Mouse (Mus musculus): ENCODE measurements around the gene Brd9.
A peak's percentile ranks its signal among the peaks of the same experiment; 100 is the strongest.

Brd9 gene

DNA sequence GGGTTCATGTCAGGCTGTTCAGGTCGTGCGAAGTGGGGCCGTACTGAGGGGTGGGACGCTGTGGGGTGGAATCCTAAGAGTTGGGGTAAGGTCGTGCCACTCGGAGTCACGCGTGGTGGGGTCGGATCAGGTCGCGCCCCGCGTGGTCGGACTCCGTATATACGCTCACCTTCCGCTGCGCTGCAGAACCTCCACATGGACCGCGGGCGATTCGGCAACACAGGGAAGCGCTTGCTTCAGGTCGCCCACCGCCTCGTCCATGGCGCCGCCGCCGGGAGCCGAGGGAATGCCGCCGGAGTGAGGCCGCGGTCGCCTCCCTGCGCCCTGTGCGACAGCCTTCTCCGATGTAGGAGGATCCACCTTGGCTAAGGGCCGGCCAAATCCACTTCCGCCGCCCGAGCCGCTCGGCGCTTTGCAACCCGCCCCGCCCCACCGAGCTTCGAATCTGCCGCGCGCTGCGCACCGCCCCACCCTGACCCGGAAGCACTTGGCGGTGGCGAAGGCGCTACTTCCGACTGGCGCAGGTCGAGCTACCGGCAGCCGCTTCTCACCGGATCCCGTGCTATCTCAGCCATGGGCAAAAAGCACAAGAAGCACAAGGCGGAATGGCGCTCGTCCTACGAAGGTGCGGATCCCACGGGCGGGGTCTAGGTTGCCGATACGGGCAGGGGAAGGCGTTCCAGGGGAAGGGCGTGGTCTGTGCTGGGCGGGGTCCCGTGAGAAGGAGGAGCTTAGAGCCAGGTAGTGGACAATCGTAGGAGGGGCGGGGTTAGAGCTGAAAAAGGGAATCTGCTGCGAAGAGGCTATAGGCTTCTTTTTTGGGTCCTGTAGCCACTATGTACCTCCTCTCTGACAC lies at the start of gene Brd9, which contains the start of gene Trip13:
TSS of gene Brd9 (plus strand) at position 491 of the 856 bp plus-strand sequence.
TSS of gene Trip13 (minus strand) at position 464 of the 856 bp plus-strand sequence.
- DNase-seq, result peak; percentile 95

DNA sequence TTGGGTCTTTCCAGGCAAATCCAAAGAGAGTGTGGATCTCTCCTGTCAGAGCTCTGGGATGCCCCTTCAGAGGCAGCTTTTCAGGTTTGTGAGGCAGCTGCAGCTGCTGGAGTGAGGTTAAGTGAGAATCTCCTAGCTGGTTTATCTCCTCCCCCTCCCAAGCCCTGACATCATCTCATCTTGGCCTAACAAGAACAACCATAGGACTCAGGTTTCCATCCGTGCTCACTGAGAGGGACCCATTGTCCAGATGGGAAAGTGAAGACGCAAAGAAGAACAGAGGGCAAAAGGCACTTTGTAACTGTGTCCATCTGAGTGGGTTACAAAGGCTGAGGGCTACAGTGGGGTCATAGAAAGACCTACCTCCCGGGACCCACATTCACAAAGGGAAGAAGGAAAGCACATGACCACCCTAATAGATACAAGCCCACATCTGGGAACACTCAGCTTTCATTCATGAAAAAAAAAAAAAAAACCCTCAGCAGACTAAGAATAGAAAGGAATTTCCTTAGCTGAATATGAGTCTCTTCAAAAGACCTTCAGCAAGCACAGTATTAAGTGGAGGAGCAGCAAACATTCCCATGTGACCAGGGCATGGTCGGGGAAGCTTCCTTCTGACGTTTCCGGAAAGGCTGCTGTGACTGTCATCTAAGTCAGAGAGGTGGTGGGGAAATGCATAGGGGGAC lies 45.0 kb upstream of the Brd9 start:
- DNase-seq, result peak; percentile 9

DNA sequence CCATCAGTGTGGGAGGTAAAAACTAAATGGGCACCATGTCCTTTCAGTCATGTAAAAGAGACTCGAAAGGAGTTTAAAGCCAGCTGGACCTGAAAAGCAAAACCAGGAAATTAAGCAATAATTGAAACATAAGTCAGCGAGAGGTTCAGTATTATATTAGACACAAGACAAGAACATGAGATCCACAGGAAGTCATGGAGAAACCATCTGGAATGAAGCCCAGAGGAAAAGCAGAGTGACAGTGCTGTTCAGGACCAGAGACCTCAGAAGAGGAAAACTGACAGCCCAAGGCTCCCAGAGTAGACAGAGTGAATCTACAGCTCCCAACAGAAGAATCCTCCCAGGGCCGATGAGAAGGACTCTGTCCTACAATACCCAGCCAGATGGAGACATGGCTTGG lies 40.0 kb upstream of the Brd9 start:
- no peak for DNase-seq

DNA sequence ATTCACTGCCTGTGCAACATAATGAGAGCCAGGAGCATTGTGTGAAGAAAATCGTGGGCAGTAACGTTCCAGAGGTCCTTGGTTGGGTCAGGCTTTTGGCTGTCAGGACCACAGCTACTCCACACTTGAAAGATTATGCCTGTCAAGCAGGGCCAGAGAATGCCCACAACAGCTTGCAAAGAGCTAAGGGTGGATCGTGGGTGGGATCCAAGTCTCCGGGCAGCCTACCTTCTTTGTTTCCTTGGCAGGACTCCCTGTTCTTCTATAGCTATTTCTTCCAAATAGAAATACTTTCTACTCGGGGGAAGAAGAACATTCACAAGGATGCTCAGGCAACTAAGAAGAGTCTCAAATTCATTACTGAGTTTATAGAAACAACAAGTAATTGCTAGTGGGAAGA lies 30.5 kb upstream of the Brd9 start:
- DNase-seq, result no peak

DNA sequence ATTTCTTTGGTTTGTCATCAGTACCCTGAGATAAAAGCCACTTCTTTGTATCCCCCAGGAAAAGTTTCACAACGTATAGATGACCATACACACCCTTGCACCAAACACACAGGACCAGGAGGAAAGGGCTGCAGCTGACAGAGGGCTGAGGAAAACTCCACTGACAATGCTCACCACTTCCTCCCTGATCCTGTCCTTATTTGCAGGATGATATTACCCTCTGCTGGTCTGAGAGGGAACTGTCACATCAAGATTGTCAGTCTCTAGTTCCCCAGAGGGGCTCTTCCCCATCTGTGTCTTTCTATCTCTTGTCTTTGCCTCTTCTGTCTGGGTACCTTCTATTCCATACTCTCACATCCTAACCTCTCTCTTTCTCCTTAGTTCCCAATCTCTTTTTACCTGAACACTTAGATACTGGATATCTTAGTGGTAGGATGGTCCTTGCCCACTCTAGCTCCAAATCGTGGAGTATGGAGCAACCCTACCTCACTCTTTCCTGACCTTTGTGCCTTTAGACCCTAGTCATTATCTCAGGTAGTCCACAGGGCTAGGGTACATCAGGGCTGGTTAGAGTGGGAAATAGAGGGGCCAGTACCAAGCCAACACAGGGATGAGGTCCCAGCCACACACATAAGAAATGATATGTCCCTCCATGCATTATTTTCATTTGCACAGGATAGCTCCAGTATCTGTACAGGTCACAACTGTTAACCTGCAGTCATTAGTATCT lies 29.8 kb upstream of the Brd9 start:
- no peak for DNase-seq

DNA sequence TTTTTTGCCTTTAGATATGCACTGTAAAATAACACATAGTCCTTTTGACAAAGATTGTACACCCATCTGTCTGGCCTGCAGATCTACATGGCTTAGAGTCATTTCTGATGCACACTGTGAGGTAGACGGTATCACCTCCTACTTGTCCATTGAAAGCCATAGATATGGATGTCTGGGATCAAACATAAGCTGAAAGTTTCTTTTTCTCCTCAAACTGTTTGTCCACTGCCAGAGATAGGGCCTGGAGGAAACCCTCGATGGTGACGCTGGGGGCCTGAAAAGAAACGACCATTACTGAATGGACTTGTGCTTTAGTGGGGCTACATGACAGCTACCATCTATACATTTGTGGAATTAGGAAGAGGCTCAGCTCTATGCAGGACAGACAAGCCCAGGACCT lies 24.5 kb upstream of the Brd9 start:
- DNase-seq, result no peak

DNA sequence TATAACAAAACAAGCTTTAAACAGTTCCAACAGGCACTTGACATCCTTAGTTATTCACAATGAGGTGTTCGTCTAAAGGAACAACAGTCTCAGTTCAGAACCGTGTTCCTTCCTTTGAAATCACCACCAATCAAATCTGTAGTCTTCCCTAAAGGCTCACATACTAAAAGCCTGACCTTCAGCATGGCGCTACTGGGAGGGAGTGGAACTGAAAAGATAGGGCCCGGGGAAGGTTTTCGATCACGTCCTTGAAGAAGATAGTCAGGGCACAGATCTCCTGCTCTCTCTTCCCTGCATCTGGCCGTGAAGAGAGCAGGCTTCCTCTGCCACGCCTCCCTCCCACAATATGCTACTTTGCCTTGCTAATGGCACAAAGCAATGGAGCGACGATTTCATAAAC lies 5.4 kb upstream of the Brd9 start:
- DNase-seq, result no peak

DNA sequence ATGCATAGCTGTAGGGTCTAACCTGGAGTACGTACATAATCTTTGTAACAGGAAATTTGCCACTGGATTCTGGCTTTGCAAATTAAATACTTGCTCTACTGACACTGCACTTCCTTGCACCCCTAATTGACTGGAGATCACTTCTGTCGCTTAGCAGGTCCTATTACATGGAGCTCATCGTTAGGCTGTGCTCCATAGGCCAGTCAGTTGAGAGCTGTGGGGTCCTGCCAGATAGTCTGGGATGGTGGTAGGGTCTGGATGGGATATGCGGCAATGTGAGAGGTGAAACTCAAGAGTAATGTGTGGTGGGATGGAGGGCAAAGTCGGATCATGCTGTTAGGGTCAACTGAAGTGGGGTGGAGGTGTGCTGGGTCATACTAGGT lies 682 bp upstream of the Brd9 start:
- DNase-seq, result no peak

DNA sequence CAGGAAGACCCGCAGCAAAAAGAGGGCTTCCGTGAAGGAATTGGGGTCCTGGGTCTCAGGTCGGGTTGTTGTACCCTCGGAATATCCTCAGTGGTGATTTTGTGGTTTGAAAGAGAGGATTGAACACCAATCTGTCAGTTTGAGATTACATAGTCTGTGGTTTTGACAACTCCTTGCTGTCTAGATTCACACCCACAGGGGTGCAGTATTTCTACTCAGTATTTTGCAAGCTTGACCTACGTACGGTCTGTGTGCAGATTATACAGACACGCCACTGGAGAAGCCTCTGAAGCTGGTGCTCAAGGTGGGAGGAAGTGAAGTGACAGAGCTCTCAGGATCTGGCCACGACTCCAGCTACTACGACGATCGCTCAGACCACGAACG lies 558 bp downstream of the Brd9 start:
- DNase-seq, result no peak

DNA sequence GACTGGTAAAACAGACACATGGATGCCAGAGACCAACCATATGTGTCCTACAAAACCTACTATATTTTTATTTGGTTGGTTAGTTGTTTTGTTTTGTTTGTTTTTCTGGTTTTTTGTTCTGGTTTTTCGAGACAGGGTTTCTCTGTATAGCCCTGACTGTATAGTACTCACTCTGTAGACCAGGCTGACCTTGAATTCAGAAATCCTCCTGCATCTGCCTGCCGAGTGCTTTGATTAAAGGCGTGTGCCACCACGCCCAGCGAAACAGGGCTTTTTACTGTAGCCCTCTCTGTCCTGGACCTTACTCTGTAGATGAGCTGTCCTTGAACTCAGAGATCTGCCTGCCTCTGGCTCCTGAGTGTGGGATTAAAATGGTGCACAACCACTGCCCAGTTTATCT lies 1.5 kb downstream of the Brd9 start:
- DNase-seq, result no peak

DNA sequence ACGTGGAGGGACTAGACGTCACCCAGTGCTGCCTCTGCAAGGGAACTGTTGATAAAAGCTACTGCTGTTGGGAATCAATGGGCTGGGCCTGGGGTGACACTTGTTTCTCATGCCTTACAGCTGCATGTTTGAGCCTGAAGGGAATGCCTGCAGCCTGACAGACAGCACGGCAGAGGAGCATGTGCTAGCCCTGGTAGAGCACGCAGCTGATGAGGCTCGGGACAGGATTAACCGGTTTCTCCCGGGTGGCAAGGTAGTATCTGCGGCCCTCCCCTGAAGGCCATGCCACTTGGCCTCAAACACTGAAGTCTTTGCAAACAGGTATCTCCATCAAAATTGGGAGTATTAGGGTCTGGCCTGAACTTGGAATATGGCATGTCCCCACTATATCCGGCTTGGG lies 7.0 kb downstream of the Brd9 start:
- no peak for DNase-seq

DNA sequence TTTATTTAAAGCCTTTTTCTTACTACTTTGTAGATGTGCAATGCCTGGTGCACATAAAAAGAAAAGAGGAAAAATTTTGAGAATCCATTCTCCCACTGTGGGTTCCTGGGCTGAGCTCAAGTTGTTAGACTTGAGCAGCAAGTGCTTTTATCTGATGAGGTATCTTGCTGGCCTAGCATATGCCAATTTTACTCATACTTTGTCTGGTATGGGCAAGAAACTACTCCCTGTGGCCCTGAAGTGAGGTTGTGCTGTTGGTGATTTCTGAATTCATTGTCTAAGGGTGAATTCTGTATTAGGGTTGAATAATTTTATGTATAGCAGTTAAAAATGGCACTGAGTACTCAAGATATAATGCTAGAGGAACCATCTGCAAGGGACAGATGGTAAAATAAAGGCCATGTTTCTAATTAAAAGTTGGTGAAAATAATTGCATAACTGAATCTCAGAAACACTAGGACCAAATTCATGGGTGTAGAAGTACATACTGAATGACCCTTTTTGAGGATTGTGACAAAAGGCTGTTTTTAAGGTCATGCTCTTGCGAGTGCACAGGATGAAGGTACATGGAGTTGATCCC lies 16.0 kb downstream of the Brd9 start:
- DNase-seq, result no peak

DNA sequence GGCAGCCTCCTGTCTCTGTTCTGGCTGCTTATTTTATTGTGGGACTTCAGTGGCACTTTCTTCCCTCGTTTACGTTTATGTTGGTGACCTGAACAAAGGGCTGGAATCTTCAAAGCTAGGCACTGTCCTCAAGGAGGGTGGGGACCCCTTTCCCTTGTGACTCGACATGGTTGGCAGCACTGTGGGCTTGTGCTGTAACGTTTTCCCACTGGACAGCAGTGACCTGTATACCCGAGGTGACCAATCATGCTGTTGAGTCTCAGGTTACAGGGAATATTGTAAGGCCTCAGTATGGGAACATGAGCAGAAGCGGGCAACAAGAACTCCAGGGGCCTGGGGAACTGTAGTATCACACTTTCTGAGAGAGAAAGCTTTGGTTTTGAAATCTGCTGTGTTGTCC lies 17.1 kb downstream of the Brd9 start:
- DNase-seq, result no peak

DNA sequence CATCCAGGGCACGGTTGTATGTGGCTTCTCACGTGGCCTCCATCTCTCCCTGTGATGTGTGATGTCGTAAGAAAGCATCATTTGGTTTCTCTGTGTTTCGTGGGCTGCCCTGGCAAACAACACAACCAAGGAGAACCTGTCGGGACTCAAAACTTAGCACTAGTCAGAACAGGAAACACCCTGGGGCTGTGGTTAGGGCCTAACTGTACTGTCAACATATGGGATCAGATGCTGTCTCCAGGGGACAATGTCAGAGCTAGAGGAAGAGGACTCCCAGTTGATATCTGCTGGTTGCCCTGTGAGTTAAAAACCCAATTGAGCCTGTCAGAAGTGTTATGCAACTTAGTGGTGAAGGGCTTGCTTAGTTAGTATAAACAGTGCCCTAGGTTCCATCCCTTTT lies 17.9 kb downstream of the Brd9 start:
- DNase-seq, result no peak

DNA sequence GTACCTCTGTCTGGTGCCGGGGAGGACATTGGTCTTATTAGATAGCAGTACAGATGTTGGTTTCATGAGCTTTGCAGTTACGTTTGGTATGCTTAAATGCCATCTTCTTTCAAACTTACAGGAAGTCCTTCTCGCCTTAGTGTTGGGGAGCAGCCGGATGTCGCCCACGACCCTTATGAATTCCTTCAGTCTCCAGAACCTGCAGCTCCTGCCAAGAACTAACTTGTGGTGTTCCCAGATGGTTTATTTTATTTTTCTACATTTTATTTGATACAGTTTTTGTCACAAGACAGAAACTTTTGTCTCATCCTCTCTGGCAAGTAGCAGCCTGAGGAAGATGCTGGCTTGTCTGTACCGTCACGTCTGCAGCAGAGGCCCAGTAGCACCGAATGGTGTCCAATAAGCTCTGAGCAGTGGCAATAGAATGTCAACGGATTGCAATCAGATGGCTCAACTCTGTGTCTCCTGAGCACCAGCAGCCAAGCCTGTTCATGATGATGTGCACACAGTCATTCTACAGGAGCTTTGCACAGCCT lies 22.6 kb downstream of the Brd9 start:
- no peak for DNase-seq

DNA sequence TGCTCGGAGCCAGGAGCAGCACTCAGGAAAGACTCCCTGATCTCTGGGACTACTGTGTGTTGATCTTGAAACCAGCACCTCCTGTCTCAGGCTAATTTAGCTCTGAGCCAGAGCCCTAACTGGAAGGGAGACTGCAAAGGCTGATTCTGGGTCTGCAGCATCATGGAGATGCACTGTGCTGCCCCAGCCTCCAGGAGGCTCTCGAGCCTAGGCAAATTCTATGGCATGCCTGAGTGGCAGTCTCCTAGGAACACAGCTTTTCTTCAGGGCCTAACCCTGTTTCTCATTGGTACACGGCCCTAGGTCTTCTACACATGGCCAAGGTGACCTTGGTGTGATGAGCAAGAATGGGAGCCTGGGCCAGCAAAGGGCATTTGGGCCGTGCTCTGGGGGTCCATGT lies 23.6 kb downstream of the Brd9 start:
- DNase-seq, result no peak

DNA sequence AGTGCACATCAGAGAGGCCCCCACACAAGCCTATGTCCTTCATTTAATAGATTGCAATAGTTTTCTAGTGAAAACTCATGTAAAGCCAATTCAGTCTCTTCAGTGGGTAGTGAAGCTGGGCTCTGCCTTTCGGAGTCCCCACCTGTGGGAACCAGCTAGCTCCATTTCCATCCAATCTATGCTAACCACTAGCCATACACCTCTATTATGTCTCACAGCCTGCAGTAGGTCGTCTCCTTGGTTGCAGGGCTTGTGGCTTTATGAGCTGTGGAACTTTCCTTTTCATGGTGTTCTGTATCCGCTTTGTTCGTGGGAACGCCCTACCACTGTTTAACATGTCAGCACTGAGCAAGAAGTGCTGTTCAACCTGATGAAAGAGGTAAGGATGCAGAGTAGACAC lies 25.9 kb downstream of the Brd9 start, which contains the start of gene Zdhhc11:
TSS of gene Zdhhc11 (plus strand) at position 301 of the 400 bp plus-strand sequence.
- DNase-seq, result no peak

DNA sequence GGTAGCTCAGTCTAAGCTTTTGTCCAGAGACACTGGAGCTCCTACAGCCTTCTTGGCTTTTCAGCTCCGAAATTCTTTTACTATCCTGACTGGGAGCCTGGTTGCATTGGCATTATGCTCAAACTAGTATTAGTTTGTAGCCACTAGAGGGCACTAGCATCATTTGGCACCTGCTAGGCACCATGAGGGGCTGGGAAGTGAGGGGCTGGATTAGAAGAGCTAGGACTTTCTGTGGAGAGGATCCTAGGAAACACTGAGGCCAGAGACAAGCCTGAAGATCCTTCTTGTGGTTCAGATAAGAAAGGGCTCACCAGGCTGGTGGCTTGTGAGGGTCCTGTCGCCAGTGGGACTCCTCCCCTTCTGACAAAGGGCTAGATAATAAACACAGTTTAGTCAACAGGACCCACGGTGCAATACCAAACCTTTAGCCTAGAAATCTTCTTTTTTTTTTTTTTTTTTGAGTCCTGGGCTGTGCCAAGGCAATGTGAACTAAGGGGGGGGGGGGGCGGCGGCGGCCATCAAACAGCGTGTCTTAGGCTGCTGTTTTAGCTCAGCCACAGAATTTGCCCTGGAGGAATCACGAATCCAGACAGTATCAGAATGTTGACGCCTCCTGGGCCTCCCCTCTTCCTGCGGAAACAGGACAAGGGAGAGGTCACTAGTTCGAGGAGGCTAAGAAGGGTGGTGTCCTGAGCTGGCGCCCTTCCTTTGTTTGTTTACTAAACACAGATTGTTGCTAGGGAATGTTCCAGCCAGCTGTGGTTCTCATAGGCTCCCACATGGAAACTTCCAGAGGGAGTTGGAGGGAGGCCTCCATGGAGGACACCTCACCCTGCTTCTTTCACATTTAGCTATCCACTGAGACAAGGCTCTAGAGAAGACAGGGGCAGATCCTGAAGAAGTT lies 33.2 kb downstream of the Brd9 start:
- peak; percentile 40 for DNase-seq

DNA sequence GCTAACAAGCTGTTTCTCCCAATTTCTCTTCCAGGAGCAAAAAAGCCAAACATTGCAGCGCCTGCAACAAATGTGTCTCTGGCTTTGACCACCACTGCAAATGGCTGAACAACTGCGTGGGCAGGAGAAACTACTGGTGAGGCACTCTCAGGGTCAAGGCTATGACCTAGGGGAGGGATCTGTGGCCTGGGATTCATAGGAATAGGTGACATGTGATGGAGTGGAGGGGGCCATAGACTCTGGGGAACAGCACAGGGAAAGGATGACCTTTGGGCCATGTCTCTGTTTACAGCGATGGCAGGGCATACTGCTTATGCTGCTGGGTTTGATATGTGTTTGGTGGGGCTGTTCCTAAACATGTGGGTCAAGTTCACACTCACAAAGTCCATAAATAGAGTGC lies 36.9 kb downstream of the Brd9 start:
- no peak for DNase-seq

DNA sequence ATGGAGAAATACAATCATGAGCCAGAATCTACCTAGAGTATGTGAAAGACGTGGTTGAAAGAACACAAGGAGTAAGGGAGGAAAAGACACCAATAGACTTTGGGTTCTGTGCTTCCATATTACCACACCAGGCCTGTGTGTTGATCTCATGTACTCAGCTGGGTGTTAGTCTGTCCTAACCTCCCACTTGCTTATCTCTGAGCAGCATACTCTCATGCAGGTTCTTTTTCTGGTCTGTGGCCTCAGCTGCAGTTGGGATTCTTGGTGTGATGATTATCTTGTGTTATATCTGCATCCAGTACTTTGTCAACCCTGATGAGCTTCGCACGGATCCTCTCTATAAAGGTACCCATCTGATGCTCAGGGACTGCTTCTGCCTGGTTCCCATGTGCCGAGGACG lies 39.3 kb downstream of the Brd9 start:
- no peak for DNase-seq

DNA sequence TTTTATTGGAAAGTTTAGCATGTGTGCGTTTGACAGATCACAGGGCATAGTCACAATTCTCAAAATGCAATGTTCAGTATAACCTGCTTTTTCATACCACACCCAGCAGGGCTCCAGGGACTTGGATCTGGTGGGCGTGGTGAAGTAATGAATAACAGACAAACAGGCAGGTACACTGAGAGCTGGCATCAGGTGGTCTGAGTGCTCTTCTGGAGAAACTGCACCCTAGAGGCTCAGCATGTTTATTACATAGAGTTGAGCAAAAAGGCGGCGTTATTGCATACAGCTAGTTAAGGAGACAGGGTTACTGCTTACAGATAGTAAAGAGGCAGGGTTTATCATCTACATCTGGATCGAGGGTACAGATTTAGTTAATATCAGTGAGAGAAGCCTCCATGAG lies 52.7 kb downstream of the Brd9 start:
- DNase-seq, result no peak

DNA sequence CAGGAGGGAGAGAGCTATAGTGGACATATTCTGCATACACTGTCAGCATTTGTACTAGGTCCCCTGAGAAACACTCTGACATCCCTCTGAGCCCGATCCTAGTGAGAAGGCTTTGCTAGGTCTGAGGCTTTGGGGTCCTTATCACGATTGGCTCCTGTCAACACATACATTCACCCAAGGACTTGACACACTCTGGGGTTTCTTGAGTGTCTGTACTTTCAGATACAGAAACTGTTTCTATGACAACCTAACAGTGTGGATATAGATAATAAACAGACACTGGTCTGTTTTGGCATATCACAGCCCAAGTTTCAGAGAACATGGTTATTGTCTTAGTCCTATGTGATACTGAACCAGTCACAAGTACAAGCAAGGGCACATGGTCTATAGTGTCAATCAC lies 53.1 kb downstream of the Brd9 start:
- peak; percentile 10 for DNase-seq
